Mouse (Mus musculus) heart, embryonic 14.5 days (tissue): Measurements from ENCODE around the gene Mtfp1. TPM values are rescaled to one million over a fixed set of nuclear protein-coding genes. Genes with fewer than 3 reads are reported as not detected.
"Not testable (repeated sequence)": the region's sequence is repeated elsewhere in the genome, so short reads cannot be mapped to it uniquely, and the experiment has no call there.

Experiments used
- ATAC-seq: fragments of 200-750 bp; cut with Nextera tagmentation; 2 replicates; pipeline ENCODE4 v1.8.0; 2017; ENCODE audit warnings: low read depth, moderate TSS enrichment; ENCODE audit not compliant: insufficient number of reproducible peaks, insufficient read depth, low FRiP score
- H3K27ac ChIP-seq, 2 experiments: fragments of 200-500 bp in 1 of 2; fragments of 300-500 bp in 1 of 2; sonication (generic) in 1 of 2; replicated peaks in 1 of 2; 2 replicates each; pipeline ENCODE4 v1.5.1; 2012 to 2014; ENCODE audit warnings: low read depth in 2 of 2, low read length in 2 of 2, control low read depth in 1 of 2, mild to moderate bottlenecking in 1 of 2, mixed read lengths in 1 of 2; ENCODE audit not compliant: control insufficient read depth in 1 of 2, insufficient read depth in 1 of 2
- H3K27me3 ChIP-seq: fragments of 300-500 bp; sonication (generic); 2 replicates; pipeline ENCODE4 v1.6.1; 2014; ENCODE audit warnings: mild to moderate bottlenecking, low read length, control low read depth; ENCODE audit not compliant: control insufficient read depth, insufficient read depth
- H3K36me3 ChIP-seq: fragments of 300-500 bp; sonication (generic); 2 replicates; pipeline ENCODE4 v1.6.1; 2014; ENCODE audit warnings: mild to moderate bottlenecking, control low read depth, low read length, mixed read lengths; ENCODE audit not compliant: control insufficient read depth, insufficient read depth
- H3K4me1 ChIP-seq, 2 experiments: fragments of 200-500 bp in 1 of 2; fragments of 300-500 bp in 1 of 2; sonication (generic) in 1 of 2; 2 replicates each; pipeline ENCODE4 v1.6.1; 2012 to 2014; ENCODE audit warnings: low read length in 2 of 2, control low read depth in 1 of 2, mixed read lengths in 1 of 2; ENCODE audit not compliant: control insufficient read depth in 2 of 2, insufficient read depth in 2 of 2
- H3K4me2 ChIP-seq: fragments of 300-500 bp; sonication (generic); 2 replicates; pipeline ENCODE4 v1.6.1; 2014; ENCODE audit warnings: mild to moderate bottlenecking, low read length
- H3K4me3 ChIP-seq, 2 experiments: fragments of 200-500 bp in 1 of 2; fragments of 300-500 bp in 1 of 2; sonication (generic) in 1 of 2; 2 replicates each; pipeline ENCODE4 v1.5.1; 2012 to 2014; ENCODE audit warnings: low read length in 2 of 2, mild to moderate bottlenecking in 2 of 2, control low read depth in 1 of 2, low read depth in 1 of 2, moderate library complexity in 1 of 2; ENCODE audit not compliant: control insufficient read depth in 1 of 2, insufficient read depth in 1 of 2
- H3K9ac ChIP-seq: fragments of 300-500 bp; sonication (generic); 2 replicates; pipeline ENCODE4 v1.6.1; 2014; ENCODE audit warnings: mild to moderate bottlenecking, low read length
- H3K9me3 ChIP-seq: fragments of 300-500 bp; sonication (generic); 2 replicates; pipeline ENCODE4 v1.6.1; 2016; ENCODE audit warnings: low read length, control low read depth; ENCODE audit not compliant: control insufficient read depth
- WGBS: fragments of 180-500 bp; shearing (Covaris S2); extraction: QIAGEN DNeasy Blood & Tissue Kit; methylation state at CpG from one replicate; pipeline ENCODE4 v1.1.7; 2014; 5-methylcytosine and 5-hydroxymethylcytosine counted together
- polyA plus RNA-seq: library from polyadenylated mRNA; unstranded; fragments of >200 nt; fragmentation: Nextera tagmentation; extraction: Ambion mirVana; gene quantifications from 2 replicates; pipeline ENCODE4 v1.2.1, GENCODE M21; 2014

Mtfp1 gene
- polyA plus RNA-seq, 1 experiment from 2014 or later: 28.8 TPM

DNA sequence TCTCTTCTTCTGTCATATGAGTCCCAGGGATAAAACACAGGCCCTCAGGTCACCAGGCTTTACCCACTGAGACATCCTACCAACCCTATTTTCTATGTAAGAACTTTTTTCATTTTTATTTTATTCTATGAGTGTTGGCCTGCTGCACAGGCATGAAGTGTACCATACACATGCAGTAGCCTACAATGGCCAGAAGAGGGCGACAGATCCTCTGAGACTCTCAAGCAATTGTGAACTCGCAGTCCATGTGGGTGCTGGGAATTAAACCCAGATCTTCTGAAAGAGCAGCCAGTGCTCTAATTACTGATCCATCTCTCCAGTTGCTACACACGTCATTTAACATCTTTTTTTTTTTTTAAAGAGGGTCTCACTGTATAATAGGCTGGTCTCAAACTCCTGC lies 38.2 kb upstream of the Mtfp1 start:
- no peak overlapping the region for H3K9ac ChIP-seq
- H3K27ac ChIP-seq: no peak overlapping the region
- no peaks in the 10 kb centered on the region for H3K9me3 ChIP-seq
- no peak overlapping the region for H3K4me3 ChIP-seq
- no peak overlapping the region for H3K4me2 ChIP-seq
- ATAC-seq: no peak
- no peaks in the 10 kb centered on the region for H3K27me3 ChIP-seq
- peaks cover 9 to 11% of the 10 kb centered on the region in 2 experiments for H3K4me1 ChIP-seq
- peaks cover 14% of the 10 kb centered on the region for H3K36me3 ChIP-seq
- WGBS: 59% methylated on average over 3 of the region's 3 CpGs

DNA sequence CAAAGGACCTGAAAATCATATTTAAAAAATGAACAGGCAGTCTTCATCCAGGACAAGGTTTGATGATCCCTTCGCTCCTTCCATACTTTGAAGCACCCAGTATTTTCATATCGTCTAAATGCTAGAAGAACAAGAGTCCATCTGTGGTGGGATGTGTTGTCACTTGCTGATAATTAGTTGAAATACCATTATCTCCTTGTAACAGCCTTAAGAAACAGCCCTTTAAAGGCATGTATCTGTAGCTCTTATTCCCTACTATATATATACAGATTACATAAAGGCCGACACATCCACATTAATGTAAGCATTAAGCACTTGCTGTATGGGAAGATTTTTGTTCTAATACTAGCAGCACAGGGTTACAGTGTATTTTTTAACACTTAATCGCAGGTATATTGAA lies 33.2 kb upstream of the Mtfp1 start:
- not testable (repeated sequence) for H3K27me3 ChIP-seq, H3K4me2 ChIP-seq, H3K36me3 ChIP-seq, H3K4me3 ChIP-seq, H3K4me1 ChIP-seq, H3K9ac ChIP-seq, ATAC-seq, H3K27ac ChIP-seq
- WGBS: 83% methylated on average over 4 of the region's 4 CpGs
- H3K9me3 ChIP-seq: peaks cover 19% of the 10 kb centered on the region

DNA sequence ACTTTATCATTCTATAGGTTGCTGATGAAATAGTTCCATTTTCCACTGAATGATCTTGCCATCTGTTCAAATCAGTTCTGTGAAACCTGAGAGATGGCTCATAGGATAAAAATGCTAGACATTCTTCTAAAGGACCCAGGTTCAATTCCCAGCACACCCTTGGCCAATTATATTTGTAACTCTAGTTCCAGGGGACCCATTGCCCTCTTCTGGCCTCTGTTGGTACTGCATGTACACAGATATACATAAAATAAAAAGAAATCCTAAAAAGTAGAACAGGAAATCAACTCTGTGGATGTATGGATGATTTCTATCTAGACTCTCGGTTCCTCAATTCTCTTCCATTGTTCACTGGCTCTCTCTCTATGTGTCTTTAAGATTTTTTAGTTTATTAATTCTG lies 31.8 kb upstream of the Mtfp1 start:
- H3K4me3 ChIP-seq: no peak overlapping the region
- peaks cover 19% of the 10 kb centered on the region for H3K9me3 ChIP-seq
- 79% methylated on average over 1 of the region's 1 CpGs for WGBS
- no peak overlapping the region for H3K9ac ChIP-seq
- no peak overlapping the region for H3K4me2 ChIP-seq
- H3K27me3 ChIP-seq: no peaks in the 10 kb centered on the region
- no peak for ATAC-seq
- no peaks in the 10 kb centered on the region for H3K4me1 ChIP-seq
- H3K27ac ChIP-seq: no peak overlapping the region
- no peaks in the 10 kb centered on the region for H3K36me3 ChIP-seq

DNA sequence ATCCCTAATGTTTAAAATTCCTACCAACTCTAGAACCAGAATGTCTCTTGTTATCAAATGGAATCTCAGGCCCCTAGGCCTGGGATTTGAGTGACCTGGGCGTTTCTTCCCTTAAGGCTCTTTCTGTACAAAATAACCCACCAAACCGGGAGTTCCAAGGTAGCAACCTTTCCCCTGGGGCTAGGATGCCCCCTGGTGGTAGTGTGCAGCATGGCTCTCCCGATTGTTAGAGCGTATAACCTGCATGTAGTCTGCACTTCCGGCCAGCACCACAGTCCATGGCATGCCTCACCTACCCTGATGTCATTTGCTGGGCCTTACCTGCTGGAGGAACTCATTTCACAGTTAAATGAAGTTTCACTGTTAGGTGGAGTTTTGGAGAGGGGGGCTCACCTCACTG lies 28.7 kb upstream of the Mtfp1 start:
- peaks cover 10 to 12% of the 10 kb centered on the region in 2 experiments for H3K4me1 ChIP-seq
- H3K9ac ChIP-seq: no peak overlapping the region
- H3K4me2 ChIP-seq: no peak overlapping the region
- WGBS: 57% methylated on average over 5 of the region's 5 CpGs
- peaks cover 19% of the 10 kb centered on the region for H3K9me3 ChIP-seq
- no peak for ATAC-seq
- H3K27me3 ChIP-seq: 0 out of 2 replicates have a peak, but pooled peaks cover 5% of the 10 kb centered on the region
- H3K36me3 ChIP-seq: no peaks in the 10 kb centered on the region
- no peak overlapping the region for H3K4me3 ChIP-seq
- H3K27ac ChIP-seq: no peak overlapping the region

DNA sequence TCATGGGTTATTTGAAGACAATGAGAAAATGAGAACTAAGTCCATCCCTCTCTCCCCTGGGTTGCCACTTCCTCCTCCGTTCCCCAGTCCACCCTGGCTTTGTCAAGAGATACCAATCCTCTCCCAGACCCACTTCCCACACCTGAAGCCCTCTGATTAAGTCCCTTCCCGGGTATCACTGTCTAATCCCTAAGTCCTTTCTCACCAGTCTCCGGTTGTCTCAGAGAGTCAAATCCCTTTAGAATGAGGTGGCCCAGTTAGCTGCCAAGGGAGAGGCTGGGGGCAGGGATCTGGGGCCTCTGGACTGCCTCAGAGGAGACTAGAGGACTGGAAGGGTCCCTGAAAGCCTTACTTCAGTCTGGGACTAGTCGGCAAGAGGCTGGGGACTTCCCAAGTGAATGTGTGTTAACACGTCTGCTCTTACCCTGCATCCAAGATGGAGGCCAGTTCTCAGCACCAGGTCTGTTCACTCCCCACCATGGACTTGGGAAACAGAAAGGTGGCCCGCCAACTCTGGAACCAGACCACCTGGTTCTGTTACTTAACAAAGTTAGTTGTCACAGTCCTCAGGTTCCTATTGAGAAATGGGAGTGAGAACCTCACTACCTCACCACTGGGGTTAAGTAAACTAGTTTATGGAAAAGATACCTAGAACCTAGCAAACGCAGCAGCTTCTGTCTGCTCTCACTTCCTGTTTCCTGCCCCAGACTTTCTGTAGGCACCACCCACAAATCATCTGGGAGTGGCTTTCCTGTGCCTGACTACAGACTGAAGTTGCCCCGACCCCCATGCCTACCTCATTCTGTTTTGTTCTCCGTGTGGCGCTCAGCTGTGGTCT lies 27.7 kb upstream of the Mtfp1 start, which contains the start of gene Sec14l2:
Gene Sec14l2, minus strand, starts transcription at position 674 of the 838 bp plus-strand sequence.
- H3K4me1 ChIP-seq: peaks cover 13 to 20% of the 10 kb centered on the region in 2 experiments
- H3K36me3 ChIP-seq: no peaks in the 10 kb centered on the region
- no peak within 1 kb of the TSS for H3K9ac ChIP-seq
- WGBS: 72% methylated on average over 10 of the region's 10 CpGs
- H3K27me3 ChIP-seq: 0 out of 2 replicates have a peak, but pooled peaks cover 6% of the 10 kb centered on the region
- H3K4me2 ChIP-seq: no peak within 1 kb of the TSS
- H3K9me3 ChIP-seq: peaks cover 19% of the 10 kb centered on the region
- no peak within 1 kb of the TSS for H3K4me3 ChIP-seq
- H3K27ac ChIP-seq: no peak within 1 kb of the TSS
- no peak for ATAC-seq

DNA sequence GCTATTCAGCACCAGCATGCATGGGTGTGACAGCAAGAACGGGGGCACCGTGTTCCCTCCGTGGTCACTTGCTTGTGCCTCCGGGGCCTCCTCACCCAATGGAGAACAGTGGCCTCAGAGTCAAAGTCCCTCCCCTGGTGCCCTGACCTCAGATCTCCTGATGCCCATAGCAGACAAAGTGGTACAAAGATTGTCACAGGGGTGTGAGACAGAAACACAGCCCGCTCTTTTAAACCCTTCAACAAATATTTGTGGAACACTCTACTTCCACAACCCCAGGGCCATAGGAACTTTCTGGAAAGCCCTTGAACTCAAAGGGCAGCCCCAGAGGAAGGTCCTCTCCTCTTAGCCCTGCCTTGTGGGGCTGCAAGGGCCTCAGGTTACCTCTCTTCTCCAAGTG lies 27.0 kb upstream of the Mtfp1 start:
- no peak overlapping the region for H3K4me3 ChIP-seq
- H3K9ac ChIP-seq: no peak overlapping the region
- no peak for ATAC-seq
- peaks cover 18 to 27% of the 10 kb centered on the region in 2 experiments for H3K4me1 ChIP-seq
- no peaks in the 10 kb centered on the region for H3K36me3 ChIP-seq
- H3K27ac ChIP-seq: no peak overlapping the region
- 83% methylated on average over 5 of the region's 5 CpGs for WGBS
- no peak overlapping the region for H3K4me2 ChIP-seq
- peaks cover 12% of the 10 kb centered on the region; the same call in 1 of the 2 replicates for H3K27me3 ChIP-seq
- peaks cover 19% of the 10 kb centered on the region for H3K9me3 ChIP-seq

DNA sequence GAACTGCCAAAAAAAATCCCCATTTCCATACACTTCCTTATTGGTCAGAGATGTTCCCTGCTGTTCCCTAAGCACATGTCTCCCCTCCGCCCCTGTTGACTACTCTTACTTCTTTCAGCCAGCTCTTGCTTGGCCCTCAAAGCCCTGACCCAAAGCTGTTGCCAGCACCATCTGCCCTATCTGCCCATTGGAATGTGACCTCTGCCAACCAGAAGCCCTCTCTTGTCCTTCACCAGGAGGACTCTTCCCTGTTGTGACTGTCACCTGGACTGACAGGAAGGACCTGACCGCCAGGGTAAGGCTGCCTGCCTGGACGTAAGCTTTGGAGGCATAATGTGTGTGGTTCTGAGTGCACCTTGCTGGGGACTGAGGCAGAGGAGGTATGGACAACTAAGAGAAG lies 26.4 kb upstream of the Mtfp1 start:
- Histone ChIP-seq H3K36me3 (no peaks in the 10 kb centered on the region), H3K27ac (no peak overlapping the region), H3K4me2 (no peak overlapping the region), H3K4me3 (no peak overlapping the region), H3K27me3 (peaks cover 17% of the 10 kb centered on the region; the same call in 1 of the 2 replicates), H3K9me3 (peaks cover 15% of the 10 kb centered on the region), H3K9ac (no peak overlapping the region), H3K4me1 (peaks cover 19 to 33% of the 10 kb centered on the region in 2 experiments)
- ATAC-seq: no peak
- WGBS: 74% methylated on average over 3 of the region's 3 CpGs
